Mouse (Mus musculus) small intestine, adult 2 months (tissue): Measurements from ENCODE around the gene Xylt1.

Experiments used
- CTCF ChIP-seq: fragments of 200-500 bp; IDR thresholded peaks from 2 replicates; pipeline ENCODE4 v1.5.1; 2012; ENCODE audit warnings: low read depth, mild to moderate bottlenecking, control low read depth, inconsistent platforms, low read length, moderate library complexity, mixed read lengths; ENCODE audit not compliant: insufficient replicate concordance, insufficient read length; ENCODE audit errors: extremely low read depth
- POLR2A ChIP-seq: fragments of 200-500 bp; IDR thresholded peaks from 2 replicates; pipeline ENCODE4 v1.6.1; 2012; ENCODE audit warnings: low read depth, mild to moderate bottlenecking, control low read depth, inconsistent platforms, low read length, moderate library complexity

- TF ChIP-seq CTCF (no peak), POLR2A (no peak)
These were observed 140.6 kb downstream of the Xylt1 start for GRCm38 (mm10) chr7:117521369-117521768.
